Mouse (Mus musculus): ENCODE measurements around the gene Adamts15.

Gene Adamts15

GRCm38 (mm10) chr9:30880553-30880952 is 41.7 kb downstream of the Adamts15 start:
- no peak for DNase-seq (ENCODE audit: low read depth, low spot score)

GRCm38 (mm10) chr9:30879947-30880273 is 42.3 kb downstream of the Adamts15 start:
- DNase-seq (ENCODE audit: low read depth, low spot score) = no peak

GRCm38 (mm10) chr9:30879248-30879946 is 42.9 kb downstream of the Adamts15 start:
- DNase-seq (ENCODE audit: low read depth, low spot score) = no peak

DNA sequence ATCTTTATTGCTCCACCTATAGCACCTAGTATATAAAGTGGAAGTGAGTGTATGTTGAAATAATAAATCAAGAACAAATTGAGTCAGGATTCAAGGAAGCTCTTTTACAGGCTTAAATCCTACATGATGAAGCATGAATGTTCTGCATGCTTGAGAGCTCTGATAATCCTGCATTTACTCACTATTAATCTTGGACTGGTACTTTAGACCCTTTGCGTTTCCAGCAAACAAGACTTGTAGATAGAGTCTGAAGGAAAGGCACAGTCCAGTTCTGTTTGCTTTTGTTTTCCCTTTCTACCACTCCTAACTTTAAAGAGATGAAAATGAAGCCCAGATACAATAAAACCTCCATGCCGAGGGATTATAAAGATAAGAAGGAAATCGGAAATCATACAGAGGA is 45.7 kb downstream of the Adamts15 start:
- no peak for DNase-seq (ENCODE audit: low read depth, low spot score)

DNA sequence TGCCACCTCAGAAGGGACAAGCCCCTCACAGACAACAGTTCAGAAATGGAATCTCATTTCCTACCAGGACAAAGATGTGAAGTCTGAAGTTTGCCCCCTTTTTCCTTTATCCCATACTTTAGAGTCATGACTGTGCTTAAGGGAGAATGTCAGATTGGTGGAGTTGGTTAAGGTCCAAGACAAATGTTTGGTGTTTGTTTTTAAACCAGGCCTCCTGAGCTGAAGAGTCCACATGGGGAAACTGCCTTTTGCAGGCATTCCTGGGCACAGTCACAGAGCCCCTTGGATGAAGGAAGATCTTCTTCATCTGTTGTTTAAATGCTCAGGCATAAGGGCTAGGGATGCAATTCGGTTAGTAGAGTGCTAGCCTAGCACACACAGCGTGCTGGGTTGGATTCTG is 66.4 kb downstream of the Adamts15 start:
- no peak for DNase-seq (ENCODE audit: low read depth, low spot score)

DNA sequence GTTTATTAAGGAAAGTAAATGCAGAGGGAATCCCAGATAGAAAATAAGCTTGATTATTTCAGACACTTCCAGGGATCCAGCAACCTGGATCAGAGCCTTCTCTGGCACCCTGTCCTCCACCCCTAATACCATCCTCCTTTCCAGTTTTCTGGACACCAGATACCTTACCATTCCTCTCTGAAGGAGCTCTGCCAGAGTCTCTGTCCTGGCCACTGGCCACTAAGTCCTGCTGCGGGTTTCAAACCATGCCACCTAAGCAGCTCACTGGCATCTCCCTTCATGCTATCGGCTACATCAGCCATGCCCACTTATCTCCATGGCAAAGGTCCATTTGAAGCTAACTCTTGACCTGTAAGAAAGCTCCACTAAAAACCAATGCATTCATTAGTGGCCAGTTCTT is 70.4 kb downstream of the Adamts15 start:
- DNase-seq (ENCODE audit: low read depth, low spot score) = no peak

GRCm38 (mm10) chr9:30849951-30850350 is 72.3 kb downstream of the Adamts15 start:
- no peak for DNase-seq (ENCODE audit: low read depth, low spot score)

- no peak for DNase-seq (ENCODE audit: low read depth, low spot score)
These were observed 72.8 kb downstream of the Adamts15 start for GRCm38 (mm10) chr9:30849444-30849843.

Data from retina, adult 2 months (tissue).